Mouse (Mus musculus) MEL (cell line): ENCODE results near the gene Rufy3. TPM values are rescaled to one million over a fixed set of nuclear protein-coding genes. Genes with fewer than 3 reads are reported as not detected.
A peak's percentile ranks its signal among the peaks of the same experiment; 100 is the strongest.

Experiments
- DNase-seq: peaks from one replicate; pipeline ENCODE4 v3.0.0; 2011; ENCODE audit warnings: low read depth, low spot score
- H3K27ac ChIP-seq: 2 replicates; pipeline ENCODE4 v1.5.1; 2012; ENCODE audit warnings: low read depth, mild to moderate bottlenecking, control low read depth, low read length, moderate library complexity; ENCODE audit not compliant: control insufficient read depth
- H3K27me3 ChIP-seq, 2 experiments: fragments of 150-350 bp in 1 of 2; sonication (generic) in 1 of 2; 2 replicates each; pipeline ENCODE4 v1.6.1; 2012; ENCODE audit warnings: low read length in 2 of 2, mild to moderate bottlenecking in 2 of 2, improper control_type of control experiment in 1 of 2, moderate library complexity in 1 of 2; ENCODE audit not compliant: insufficient read depth in 2 of 2, control insufficient read depth in 1 of 2
- H3K36me3 ChIP-seq, 2 experiments: 2 replicates each; pipeline ENCODE4 v1.6.1; 2012 to 2014; ENCODE audit warnings: low read length in 2 of 2, improper control_type of control experiment in 1 of 2, inconsistent platforms in 1 of 2, mild to moderate bottlenecking in 1 of 2; ENCODE audit not compliant: insufficient read depth in 2 of 2, control insufficient read depth in 1 of 2
- H3K4me1 ChIP-seq, 2 experiments: fragments of 150-350 bp in 1 of 2; sonication (generic) in 1 of 2; 2 replicates each; pipeline ENCODE4 v1.6.1; 2012; ENCODE audit warnings: low read length in 2 of 2, improper control_type of control experiment in 1 of 2, mild to moderate bottlenecking in 1 of 2; ENCODE audit not compliant: insufficient read depth in 2 of 2, control insufficient read depth in 1 of 2
- H3K4me3 ChIP-seq, 2 experiments: fragments of 150-350 bp in 1 of 2; sonication (generic) in 1 of 2; 2 replicates each; pipeline ENCODE4 v1.5.1; 2012; ENCODE audit warnings: low read depth in 2 of 2, low read length in 2 of 2, mild to moderate bottlenecking in 2 of 2, moderate library complexity in 2 of 2, control low read depth in 1 of 2, improper control_type of control experiment in 1 of 2; ENCODE audit not compliant: control insufficient read depth in 1 of 2, insufficient read depth in 1 of 2
- H3K79me2 ChIP-seq: 2 replicates; pipeline ENCODE4 v1.6.1; 2012; ENCODE audit warnings: mild to moderate bottlenecking, low read length, moderate library complexity; ENCODE audit not compliant: control insufficient read depth, poor library complexity, insufficient read depth
- H3K9ac ChIP-seq: 2 replicates; pipeline ENCODE4 v1.6.1; 2012; ENCODE audit warnings: low read depth, mild to moderate bottlenecking, control low read depth, low read length, moderate library complexity; ENCODE audit not compliant: control insufficient read depth, poor library complexity, severe bottlenecking
- H3K9me3 ChIP-seq: fragments of 150-350 bp; sonication (generic); replicated peaks from 2 replicates; pipeline ENCODE4 v1.6.1; 2012; ENCODE audit warnings: mild to moderate bottlenecking, low read length, improper control_type of control experiment, moderate library complexity; ENCODE audit not compliant: insufficient read depth
- CHD2 ChIP-seq: IDR thresholded peaks from 2 replicates; pipeline ENCODE4 v1.6.1; 2011; ENCODE audit warnings: low read length, improper control_type of control experiment
- CTCF ChIP-seq, 3 experiments: IDR thresholded peaks in 2 of 3; conservative IDR thresholded peaks in 1 of 3; 2 replicates each; pipeline ENCODE4 v1.5.1; 2011 to 2012; ENCODE audit warnings: low read length in 3 of 3, low read depth in 2 of 3, mild to moderate bottlenecking in 2 of 3, improper control_type of control experiment in 1 of 3, inconsistent platforms in 1 of 3, mixed read lengths in 1 of 3, moderate library complexity in 1 of 3; ENCODE audit not compliant: control insufficient read depth in 1 of 3, insufficient read depth in 1 of 3, poor library complexity in 1 of 3, severe bottlenecking in 1 of 3
- E2F4 ChIP-seq: IDR thresholded peaks from 2 replicates; pipeline ENCODE4 v1.6.1; 2011; ENCODE audit warnings: low read depth, low read length, improper control_type of control experiment, borderline replicate concordance
- ELF1 ChIP-seq: IDR thresholded peaks from 2 replicates; pipeline ENCODE4 v1.6.1; 2014; ENCODE audit warnings: low read depth, mild to moderate bottlenecking, inconsistent platforms, low read length, improper control_type of control experiment, moderate library complexity
- GATA1 ChIP-seq: IDR thresholded peaks from 2 replicates; pipeline ENCODE4 v1.6.1; 2011; ENCODE audit warnings: low read depth, low read length, improper control_type of control experiment
- HCFC1 ChIP-seq: IDR thresholded peaks from 2 replicates; pipeline ENCODE4 v1.6.1; 2012; ENCODE audit warnings: low read depth, mild to moderate bottlenecking, inconsistent platforms, low read length, improper control_type of control experiment, moderate library complexity
- JUND ChIP-seq: IDR thresholded peaks from 2 replicates; pipeline ENCODE4 v1.6.1; 2011; ENCODE audit warnings: low read depth, mild to moderate bottlenecking, improper control_type of control experiment, low read length
- KAT2A ChIP-seq: conservative IDR thresholded peaks from 2 replicates; pipeline ENCODE4 v1.6.1; 2012; ENCODE audit warnings: low read depth, low read length, improper control_type of control experiment, inconsistent platforms
- MAFK ChIP-seq: IDR thresholded peaks from 2 replicates; pipeline ENCODE4 v1.6.1; 2011; ENCODE audit warnings: low read depth, mild to moderate bottlenecking, low read length, improper control_type of control experiment, borderline replicate concordance
- MAZ ChIP-seq: IDR thresholded peaks from 2 replicates; pipeline ENCODE4 v1.6.1; 2012; ENCODE audit warnings: low read depth, mild to moderate bottlenecking, inconsistent platforms, low read length, improper control_type of control experiment
- MXI1 ChIP-seq: IDR thresholded peaks from 2 replicates; pipeline ENCODE4 v1.6.1; 2011; ENCODE audit warnings: mild to moderate bottlenecking, low read depth, low read length, improper control_type of control experiment
- MYB ChIP-seq: IDR thresholded peaks from 2 replicates; pipeline ENCODE4 v1.6.1; 2011; ENCODE audit warnings: mild to moderate bottlenecking, low read depth, low read length, improper control_type of control experiment
- NELFE ChIP-seq: IDR thresholded peaks from 2 replicates; pipeline ENCODE4 v1.6.1; 2011; ENCODE audit warnings: low read depth, low read length, improper control_type of control experiment
- POLR2A ChIP-seq, 2 experiments: IDR thresholded peaks; 2 replicates each; pipeline ENCODE4 v1.6.1; 2011 to 2012; ENCODE audit warnings: low read length in 2 of 2, mild to moderate bottlenecking in 2 of 2, control low read depth in 1 of 2, improper control_type of control experiment in 1 of 2, low read depth in 1 of 2, moderate library complexity in 1 of 2; ENCODE audit not compliant: control insufficient read depth in 1 of 2, insufficient read depth in 1 of 2, poor library complexity in 1 of 2
- POLR2AphosphoS2 ChIP-seq: IDR thresholded peaks from 2 replicates; pipeline ENCODE4 v1.6.1; 2011; ENCODE audit warnings: low read length, improper control_type of control experiment
- POLR2AphosphoS5 ChIP-seq: IDR thresholded peaks from 2 replicates; pipeline ENCODE4 v1.6.1; 2012; ENCODE audit warnings: low read depth, borderline replicate concordance, mild to moderate bottlenecking, inconsistent platforms, low read length, moderate library complexity, mixed read lengths
- RAD21 ChIP-seq: IDR thresholded peaks from 2 replicates; pipeline ENCODE4 v1.6.1; 2011; ENCODE audit warnings: mild to moderate bottlenecking, low read depth, low read length, improper control_type of control experiment
- USF1 ChIP-seq: IDR thresholded peaks from 2 replicates; pipeline ENCODE4 v1.6.1; 2014; ENCODE audit warnings: low read depth, mild to moderate bottlenecking, inconsistent platforms, low read length, improper control_type of control experiment, moderate library complexity
- USF2 ChIP-seq, 2 experiments: IDR thresholded peaks; 2 replicates each; pipeline ENCODE4 v1.6.1; 2011 to 2012; ENCODE audit warnings: improper control_type of control experiment in 2 of 2, low read length in 2 of 2, borderline replicate concordance in 1 of 2, inconsistent platforms in 1 of 2, low read depth in 1 of 2, mild to moderate bottlenecking in 1 of 2; ENCODE audit not compliant: insufficient read depth in 1 of 2
- ZKSCAN1 ChIP-seq: IDR thresholded peaks from 2 replicates; pipeline ENCODE4 v1.6.1; 2012; ENCODE audit warnings: low read depth, mild to moderate bottlenecking, inconsistent platforms, low read length, improper control_type of control experiment, moderate library complexity
- ZNF384 ChIP-seq: IDR thresholded peaks from 2 replicates; pipeline ENCODE4 v1.6.1; 2012; ENCODE audit warnings: low read depth, mild to moderate bottlenecking, inconsistent platforms, low read length, improper control_type of control experiment
- polyA plus RNA-seq, 2 experiments: library from polyadenylated mRNA; stranded (reverse) in 1 of 2; unstranded in 1 of 2; fragments of >175 nt in 1 of 2; fragments of >200 nt in 1 of 2; gene quantifications; 2 replicates each; pipeline versions ENCODE4 v1.2.1 to v1.2.4; 2012; ENCODE audit warnings: low replicate concordance in 2 of 2, low read depth in 1 of 2; ENCODE audit not compliant: insufficient read length in 2 of 2, insufficient read depth in 1 of 2, missing spikeins in 1 of 2
- total RNA-seq: library from RNA; depleted of rRNA; stranded (reverse); fragments of 300-350 nt; gene quantifications from 2 replicates; pipeline ENCODE4 v1.2.3, GENCODE M21; 2012

Rufy3 gene
- total and polyA plus RNA-seq, 3 experiments, result 3.2 to 5.7 TPM; not detected in 1

DNA sequence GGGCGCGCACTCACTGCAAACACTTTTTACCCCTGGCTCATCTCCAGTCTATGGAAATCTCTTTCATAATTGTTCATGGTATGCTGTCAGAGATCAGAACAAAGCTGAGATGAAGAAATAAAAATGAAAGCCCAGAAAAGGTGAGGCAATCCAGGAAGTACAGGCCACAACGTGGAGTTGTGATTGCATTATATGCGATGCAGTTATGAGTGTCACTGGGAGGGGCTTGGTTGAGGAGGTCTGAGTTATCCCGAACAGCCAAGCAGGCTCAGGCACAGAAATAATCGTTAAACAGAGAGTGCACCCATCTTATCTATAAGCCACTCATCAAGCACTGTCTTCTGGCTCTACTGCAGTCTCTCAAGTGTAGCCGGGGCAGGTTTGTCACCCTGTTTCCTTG is 114.1 kb downstream of the Rufy3 start:
- Histone ChIP-seq H3K36me3 (peaks cover 0 to 19% of the 10 kb centered on the region in 2 experiments; a peak in 2 of 4 replicates), H3K27ac (no peak overlapping the region), H3K9ac (peak overlapping the region; percentile 14), H3K79me2 (peaks cover 17% of the 10 kb centered on the region), H3K9me3 (no peaks in the 10 kb centered on the region), H3K27me3 (no peaks in the 10 kb centered on the region), H3K4me3 (no peak overlapping the region; a peak in 1 of 4 replicates), H3K4me1 (peaks cover 5 to 15% of the 10 kb centered on the region in 2 experiments)
- no peak for TF ChIP-seq ZNF384
- TF ChIP-seq ELF1, result 0 out of 2 replicates have a peak, but pooled peaks have one; percentile 9
- TF ChIP-seq GATA1, result peak; percentile 41; the same call in 1 of the 2 replicates
- DNase-seq, result peak; percentile 51

DNA sequence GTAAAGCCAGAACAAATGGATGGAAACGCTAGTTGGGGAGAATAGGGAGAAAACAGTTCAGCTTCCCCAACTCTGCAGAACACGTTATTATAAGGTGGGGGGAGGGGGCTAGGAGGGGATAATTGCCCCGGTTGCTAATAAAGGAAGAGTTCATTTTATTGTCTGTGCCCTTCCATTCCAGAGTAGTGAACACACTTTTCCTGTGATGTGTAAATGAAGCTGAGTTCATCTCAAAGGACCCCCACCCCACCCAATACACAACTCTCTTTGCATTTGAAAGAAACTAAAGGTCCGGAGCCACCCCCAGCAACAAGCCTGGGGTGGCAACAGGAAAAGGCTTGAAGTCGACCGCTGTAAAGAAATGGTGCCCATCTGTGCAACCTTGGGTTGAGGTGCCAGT is 114.5 kb downstream of the Rufy3 start:
- H3K4me3 ChIP-seq, result no peak overlapping the region
- no peak for DNase-seq
- H3K79me2 ChIP-seq, result peaks cover 16% of the 10 kb centered on the region
- H3K9me3 ChIP-seq, result no peaks in the 10 kb centered on the region
- H3K9ac ChIP-seq, result no peak overlapping the region
- no peak overlapping the region for H3K27ac ChIP-seq
- TF ChIP-seq POLR2AphosphoS5, result no peak
- no peak for TF ChIP-seq ZKSCAN1
- peaks cover 0 to 15% of the 10 kb centered on the region in 2 experiments; a peak in 2 of 4 replicates for H3K36me3 ChIP-seq
- H3K4me1 ChIP-seq, result peaks cover 5 to 14% of the 10 kb centered on the region in 2 experiments
- H3K27me3 ChIP-seq, result no peaks in the 10 kb centered on the region

GRCm38 (mm10) chr5:88680567-88680966 is 115.7 kb downstream of the Rufy3 start:
- no peak for TF ChIP-seq NELFE
- TF ChIP-seq MAFK, result peak; percentile 73
- TF ChIP-seq, all 39 proteins: peak for 1
- H3K27me3 ChIP-seq, result no peaks in the 10 kb centered on the region
- peaks cover 4% of the 10 kb centered on the region for H3K79me2 ChIP-seq
- peaks cover 5 to 16% of the 10 kb centered on the region in 2 experiments for H3K4me1 ChIP-seq
- no peak for DNase-seq
- peaks cover 0 to 14% of the 10 kb centered on the region in 2 experiments; a peak in 2 of 4 replicates for H3K36me3 ChIP-seq
- no peak overlapping the region for H3K27ac ChIP-seq
- H3K4me3 ChIP-seq, result no peak overlapping the region
- no peak overlapping the region for H3K9ac ChIP-seq
- no peaks in the 10 kb centered on the region for H3K9me3 ChIP-seq

DNA sequence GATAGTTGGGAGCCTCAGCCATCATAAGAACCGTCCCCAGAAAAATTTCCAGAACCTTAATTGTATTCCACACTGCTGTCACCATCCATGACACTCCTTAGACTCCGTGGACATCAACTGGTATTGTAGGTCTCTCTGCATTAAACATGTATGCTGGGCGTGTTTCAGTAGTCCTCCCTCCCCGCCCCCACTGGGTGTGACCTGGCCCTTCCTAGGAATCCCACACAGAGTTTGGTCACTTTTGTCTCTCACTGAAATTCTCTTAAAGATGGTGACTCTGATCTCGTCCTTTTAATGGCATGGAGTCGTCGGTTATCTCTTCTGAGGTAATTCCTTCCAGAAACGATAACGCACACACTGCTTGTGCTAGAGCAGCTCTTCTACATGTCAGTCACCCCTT is 118.9 kb downstream of the Rufy3 start:
- Histone ChIP-seq H3K4me3 (no peak overlapping the region), H3K36me3 (peaks cover 0 to 12% of the 10 kb centered on the region in 2 experiments; a peak in 2 of 4 replicates), H3K79me2 (no peaks in the 10 kb centered on the region), H3K9me3 (no peaks in the 10 kb centered on the region), H3K9ac (no peak overlapping the region), H3K27me3 (no peaks in the 10 kb centered on the region), H3K4me1 (peaks cover 3 to 22% of the 10 kb centered on the region in 2 experiments), H3K27ac (no peak overlapping the region)
- DNase-seq, result no peak
- TF ChIP-seq USF2 (IDR thresholded peaks at IDR 0.05; ENCODE audit: borderline replicate concordance in 1 of 2, insufficient read depth in 1 of 2, low read depth in 1 of 2, low read length in 2 of 2) (no peak), ZNF384 (no peak), POLR2A (IDR thresholded peaks at IDR 0.05; ENCODE audit: control insufficient read depth in 1 of 2, insufficient read depth in 1 of 2, low read depth in 1 of 2, low read length in 2 of 2, poor library complexity in 1 of 2) (no peak), MYB (no peak), CHD2 (no peak), RAD21 (no peak), MAZ (no peak), POLR2AphosphoS2 (no peak), HCFC1 (no peak), MXI1 (no peak), JUND (no peak), CTCF (IDR thresholded peaks at IDR 0.05 in 2 of 3, conservative IDR thresholded peaks at IDR 0.05 in 1 of 3; ENCODE audit: control insufficient read depth in 1 of 3, insufficient read depth in 1 of 3, low read depth in 2 of 3, low read length in 3 of 3, poor library complexity in 1 of 3, severe bottlenecking in 1 of 3) (no peak), E2F4 (no peak), USF1 (no peak), KAT2A (no peak), NELFE (no peak)
